Mouse (Mus musculus) CD4-positive, CD25-positive, alpha-beta regulatory T cell, adult 4 months (primary cell): ENCODE measurements around the gene Gm13278. TPM values are rescaled to one million over a fixed set of nuclear protein-coding genes. Genes with fewer than 3 reads are reported as not detected.
"Not testable (repeated sequence)": the region's sequence is repeated elsewhere in the genome, so short reads cannot be mapped to it uniquely, and the experiment has no call there.

Experiments
- ATAC-seq: one replicate; pipeline ENCODE4 v1.8.0; 2017
- polyA plus RNA-seq, 2 experiments: library from polyadenylated mRNA; unstranded; fragments of 100-300 nt; shearing (Covaris generic); gene quantifications; one replicate each; pipeline ENCODE4 v1.2.1; 2017

The Gm13278 gene
- polyA plus RNA-seq, 2 experiments from 2014 or later, result not detected

DNA sequence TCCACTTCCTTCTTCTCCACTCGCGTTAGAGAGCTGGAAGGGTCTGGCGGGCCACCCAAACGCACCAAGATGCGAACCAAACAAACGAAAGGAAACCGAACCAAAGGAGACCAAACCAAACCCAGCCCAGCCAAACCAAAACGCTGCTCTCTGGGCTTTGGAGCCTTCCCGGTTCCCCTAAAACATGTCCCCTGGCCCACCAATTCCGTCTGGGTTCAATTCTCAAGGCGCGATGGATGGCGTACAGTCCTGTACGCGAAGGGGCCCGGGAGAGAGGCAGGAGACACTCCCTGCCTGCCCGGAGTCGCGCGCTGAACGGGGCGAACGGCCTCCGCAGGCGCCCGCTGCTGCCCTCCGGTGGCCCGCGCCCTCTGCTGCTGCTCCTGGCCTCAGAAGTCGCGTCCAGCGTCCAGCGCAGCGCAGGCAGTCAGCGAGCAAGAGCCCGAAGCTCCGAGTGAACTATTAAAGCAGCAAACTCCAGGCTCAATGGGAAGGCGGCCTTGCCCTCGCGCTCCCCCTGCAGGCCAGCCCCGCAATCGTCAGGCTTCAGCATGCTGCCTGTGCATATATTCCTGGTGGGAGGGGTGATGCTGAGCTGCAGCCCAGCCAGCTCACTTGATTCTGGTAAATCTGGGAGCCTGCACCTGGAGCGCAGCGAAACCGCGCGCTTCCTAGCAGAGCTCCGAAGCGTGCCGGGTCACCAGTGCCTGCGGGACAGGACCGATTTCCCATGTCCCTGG, 2.8 kb downstream of the Gm13278 start, which contains the start of gene Gm13275:
Gene Gm13275 (plus strand): TSS at position 552 of the 740 bp plus-strand sequence.
- ATAC-seq, result not testable (repeated sequence)

DNA sequence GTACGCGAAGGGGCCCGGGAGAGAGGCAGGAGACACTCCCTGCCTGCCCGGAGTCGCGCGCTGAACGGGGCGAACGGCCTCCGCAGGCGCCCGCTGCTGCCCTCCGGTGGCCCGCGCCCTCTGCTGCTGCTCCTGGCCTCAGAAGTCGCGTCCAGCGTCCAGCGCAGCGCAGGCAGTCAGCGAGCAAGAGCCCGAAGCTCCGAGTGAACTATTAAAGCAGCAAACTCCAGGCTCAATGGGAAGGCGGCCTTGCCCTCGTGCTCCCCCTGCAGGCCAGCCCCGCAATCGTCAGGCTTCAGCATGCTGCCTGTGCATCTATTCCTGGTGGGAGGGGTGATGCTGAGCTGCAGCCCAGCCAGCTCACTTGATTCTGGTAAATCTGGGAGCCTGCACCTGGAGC, 5.7 kb downstream of the Gm13278 start, which contains the start of gene Gm13279:
Gene Gm13279 (plus strand): TSS at position 301 of the 400 bp plus-strand sequence.
- not testable (repeated sequence) for ATAC-seq

DNA sequence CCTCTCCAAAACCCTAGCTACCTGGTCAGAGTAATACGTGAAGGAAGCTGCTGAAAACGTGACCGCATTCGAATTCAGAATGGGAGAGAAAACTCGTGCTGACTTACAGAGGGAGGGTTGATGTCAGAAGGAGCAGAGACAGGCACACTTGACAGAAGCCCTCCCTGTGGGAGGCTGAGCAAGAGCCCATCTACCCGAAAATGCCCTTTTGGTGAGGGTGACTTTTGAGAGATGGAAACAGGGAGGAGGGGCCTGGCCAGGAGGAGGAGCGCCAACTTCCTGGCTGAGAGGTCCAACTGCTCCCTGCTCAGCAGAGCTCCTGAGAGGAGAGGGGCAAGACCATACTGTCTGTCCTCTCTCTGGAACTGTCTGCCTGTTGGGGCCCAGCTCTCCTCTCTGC, 8.0 kb downstream of the Gm13278 start, which contains the start of gene Gm13285:
Gene Gm13285 (plus strand): TSS at position 301 of the 400 bp plus-strand sequence.
- not testable (repeated sequence) for ATAC-seq

DNA sequence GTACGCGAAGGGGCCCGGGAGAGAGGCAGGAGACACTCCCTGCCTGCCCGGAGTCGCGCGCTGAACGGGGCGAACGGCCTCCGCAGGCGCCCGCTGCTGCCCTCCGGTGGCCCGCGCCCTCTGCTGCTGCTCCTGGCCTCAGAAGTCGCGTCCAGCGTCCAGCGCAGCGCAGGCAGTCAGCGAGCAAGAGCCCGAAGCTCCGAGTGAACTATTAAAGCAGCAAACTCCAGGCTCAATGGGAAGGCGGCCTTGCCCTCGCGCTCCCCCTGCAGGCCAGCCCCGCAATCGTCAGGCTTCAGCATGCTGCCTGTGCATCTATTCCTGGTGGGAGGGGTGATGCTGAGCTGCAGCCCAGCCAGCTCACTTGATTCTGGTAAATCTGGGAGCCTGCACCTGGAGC, 11.6 kb downstream of the Gm13278 start, which contains the start of gene Gm13287:
Gene Gm13287 (plus strand): TSS at position 301 of the 400 bp plus-strand sequence.
- ATAC-seq, result not testable (repeated sequence)

DNA sequence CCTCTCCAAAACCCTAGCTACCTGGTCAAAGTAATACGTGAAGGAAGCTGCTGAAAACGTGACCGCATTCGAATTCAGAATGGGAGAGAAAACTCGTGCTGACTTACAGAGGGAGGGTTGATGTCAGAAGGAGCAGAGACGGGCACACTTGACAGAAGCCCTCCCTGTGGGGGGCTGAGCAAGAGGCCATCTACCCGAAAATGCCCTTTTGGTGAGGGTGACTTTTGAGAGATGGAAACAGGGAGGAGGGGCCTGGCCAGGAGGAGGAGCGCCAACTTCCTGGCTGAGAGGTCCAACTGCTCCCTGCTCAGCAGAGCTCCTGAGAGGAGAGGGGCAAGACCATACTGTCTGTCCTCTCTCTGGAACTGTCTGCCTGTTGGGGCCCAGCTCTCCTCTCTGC, 13.9 kb downstream of the Gm13278 start, which contains the start of gene Gm13288:
Gene Gm13288 (plus strand): TSS at position 301 of the 400 bp plus-strand sequence.
- ATAC-seq, result not testable (repeated sequence)

DNA sequence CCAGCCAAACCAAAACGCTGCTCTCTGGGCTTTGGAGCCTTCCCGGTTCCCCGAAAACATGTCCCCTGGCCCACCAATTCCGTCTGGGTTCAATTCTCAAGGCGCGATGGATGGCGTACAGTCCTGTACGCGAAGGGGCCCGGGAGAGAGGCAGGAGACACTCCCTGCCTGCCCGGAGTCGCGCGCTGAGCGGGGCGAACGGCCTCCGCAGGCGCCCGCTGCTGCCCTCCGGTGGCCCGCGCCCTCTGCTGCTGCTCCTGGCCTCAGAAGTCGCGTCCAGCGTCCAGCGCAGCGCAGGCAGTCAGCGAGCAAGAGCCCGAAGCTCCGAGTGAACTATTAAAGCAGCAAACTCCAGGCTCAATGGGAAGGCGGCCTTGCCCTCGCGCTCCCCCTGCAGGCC, 14.4 kb downstream of the Gm13278 start:
- ATAC-seq, result not testable (repeated sequence)

DNA sequence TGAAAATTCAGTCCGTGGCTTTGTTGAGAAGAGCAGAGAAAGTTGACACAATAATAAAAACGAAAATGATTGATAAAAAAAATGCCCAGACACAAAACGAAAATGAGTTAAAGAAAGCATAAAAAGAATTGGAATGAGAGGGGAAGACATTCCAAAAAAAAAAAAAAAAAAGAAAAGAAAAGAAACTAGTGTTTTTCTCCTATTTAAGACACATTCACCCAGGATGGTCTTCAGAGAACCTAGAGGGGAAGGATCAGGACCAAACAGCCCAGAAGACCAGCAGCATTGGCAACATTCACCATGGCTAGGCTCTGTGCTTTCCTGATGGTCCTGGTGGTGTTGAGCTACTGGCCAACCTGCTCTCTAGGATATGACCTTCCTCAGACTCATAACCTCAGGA, 24.6 kb downstream of the Gm13278 start, which contains the start of gene Ifna7:
Gene Ifna7 (plus strand): TSS at position 301 of the 400 bp plus-strand sequence.
- no peak for ATAC-seq

DNA sequence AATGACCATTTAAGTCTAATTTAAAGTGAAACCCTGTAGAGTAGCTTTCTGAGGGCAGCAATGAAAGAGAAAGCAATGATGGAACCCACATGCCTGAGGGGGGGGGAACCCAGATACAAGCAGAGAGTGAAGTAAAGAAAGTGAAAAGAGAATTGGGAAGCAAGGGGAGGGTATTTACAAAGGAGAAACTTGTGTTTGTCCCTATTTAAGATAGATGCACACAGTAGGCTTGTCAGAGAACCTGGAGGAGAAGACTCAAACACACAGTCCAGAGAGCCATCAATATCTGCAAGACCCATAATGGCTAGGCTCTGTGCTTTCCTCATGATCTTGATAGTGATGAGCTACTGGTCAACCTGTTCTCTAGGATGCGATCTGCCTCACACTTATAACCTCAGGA, 28.3 kb downstream of the Gm13278 start, which contains the start of gene Ifna11:
Gene Ifna11 (plus strand): TSS at position 301 of the 400 bp plus-strand sequence.
- ATAC-seq, result no peak

DNA sequence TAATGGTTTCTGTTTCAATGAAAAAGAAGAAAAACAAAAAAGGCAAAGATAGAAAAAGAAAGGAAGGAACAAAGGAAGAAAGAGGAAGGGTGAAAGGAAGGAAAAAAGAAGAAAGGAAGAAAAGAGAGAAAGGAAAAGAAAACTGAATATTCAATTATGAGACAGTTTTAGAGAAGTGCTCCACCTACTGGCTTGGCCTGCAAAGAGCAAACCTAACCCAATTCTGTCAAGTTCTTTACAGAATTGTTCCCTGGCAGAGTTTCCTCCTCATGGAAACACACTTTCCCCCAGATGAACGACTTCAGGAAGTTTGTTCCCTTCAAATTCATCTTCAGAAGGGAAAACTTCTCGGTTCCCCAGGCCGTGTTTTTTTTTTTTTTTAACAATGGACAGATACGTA, 31.6 kb downstream of the Gm13278 start:
- peak; percentile 78 for ATAC-seq

DNA sequence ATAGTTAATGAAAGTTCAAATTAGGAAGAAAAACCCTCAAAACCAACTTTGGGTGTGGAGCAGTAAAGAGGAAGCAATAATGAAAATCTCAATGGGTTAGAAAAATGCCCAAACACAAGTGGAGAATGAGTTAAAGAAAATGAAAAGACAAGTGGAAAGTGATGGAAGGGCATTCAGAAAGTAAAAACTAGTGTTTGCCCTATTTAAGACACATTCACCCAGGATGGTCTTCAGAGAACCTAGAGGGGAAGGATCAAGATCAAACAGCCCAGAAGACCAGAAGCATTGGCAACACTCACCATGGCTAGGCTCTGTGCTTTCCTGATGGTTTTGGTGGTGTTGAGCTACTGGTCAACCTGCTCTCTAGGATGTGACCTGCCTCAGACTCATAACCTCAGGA, 35.8 kb downstream of the Gm13278 start, which contains the start of gene Ifna6:
Gene Ifna6 (plus strand): TSS at position 301 of the 400 bp plus-strand sequence.
- not testable (repeated sequence) for ATAC-seq

DNA sequence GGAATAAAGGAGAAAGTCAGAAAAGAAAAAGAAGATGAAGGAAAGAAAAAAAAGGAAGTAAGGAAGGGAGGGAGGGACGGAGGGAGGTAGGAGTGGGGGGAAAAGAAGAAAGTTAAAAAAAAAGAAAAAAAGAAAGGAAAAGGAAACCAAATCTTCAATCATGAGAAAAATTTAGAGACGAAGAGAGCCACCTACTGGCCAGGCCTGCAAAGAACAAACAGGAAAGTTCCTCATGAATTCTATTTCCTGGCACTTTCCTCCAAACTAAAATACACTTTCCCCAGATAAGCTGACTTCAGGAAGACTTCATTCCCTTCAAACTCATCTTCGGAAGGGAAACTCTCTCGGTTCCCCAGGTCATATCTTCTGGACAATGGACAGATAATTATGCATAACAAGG, 39.2 kb downstream of the Gm13278 start:
- ATAC-seq, result peak; percentile 74

DNA sequence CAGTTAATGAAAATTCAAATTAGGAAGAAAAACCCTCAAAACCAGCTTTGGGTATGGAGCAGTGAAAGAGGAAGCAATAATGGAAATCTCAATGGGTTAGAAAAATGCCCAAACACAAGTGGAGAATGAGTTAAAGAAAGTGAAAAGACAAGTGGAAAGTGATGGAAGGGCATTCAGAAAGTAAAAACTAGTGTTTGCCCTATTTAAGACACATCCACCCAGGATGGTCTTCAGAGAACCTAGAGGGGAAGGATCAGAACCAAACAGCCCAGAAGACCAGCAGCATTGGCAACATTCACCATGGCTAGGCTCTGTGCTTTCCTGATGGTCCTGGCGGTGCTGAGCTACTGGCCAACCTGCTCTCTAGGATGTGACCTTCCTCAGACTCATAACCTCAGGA, 43.9 kb downstream of the Gm13278 start, which contains the start of gene Ifna5:
Gene Ifna5 (plus strand): TSS at position 301 of the 400 bp plus-strand sequence.
- not testable (repeated sequence) for ATAC-seq

DNA sequence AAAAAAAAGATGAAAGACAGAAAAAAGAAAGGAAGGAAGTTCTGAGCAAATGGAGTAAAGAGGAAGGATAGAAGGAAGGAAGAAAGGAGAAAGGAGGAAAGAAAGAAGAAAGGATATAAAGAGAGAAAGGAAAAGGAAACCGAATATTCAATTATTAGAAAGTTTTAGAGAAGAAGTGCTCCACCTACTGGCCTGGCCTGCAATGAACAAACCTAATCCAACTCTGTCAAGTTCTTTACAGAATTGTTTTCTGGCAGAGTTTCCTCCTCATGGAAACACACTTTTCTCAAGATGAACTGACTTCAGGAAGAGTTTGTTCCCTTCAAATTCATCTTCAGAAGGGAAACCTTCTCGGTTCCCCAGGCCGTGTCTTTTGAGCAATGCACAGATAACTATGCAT, 47.5 kb downstream of the Gm13278 start:
- peak; percentile 71 for ATAC-seq

DNA sequence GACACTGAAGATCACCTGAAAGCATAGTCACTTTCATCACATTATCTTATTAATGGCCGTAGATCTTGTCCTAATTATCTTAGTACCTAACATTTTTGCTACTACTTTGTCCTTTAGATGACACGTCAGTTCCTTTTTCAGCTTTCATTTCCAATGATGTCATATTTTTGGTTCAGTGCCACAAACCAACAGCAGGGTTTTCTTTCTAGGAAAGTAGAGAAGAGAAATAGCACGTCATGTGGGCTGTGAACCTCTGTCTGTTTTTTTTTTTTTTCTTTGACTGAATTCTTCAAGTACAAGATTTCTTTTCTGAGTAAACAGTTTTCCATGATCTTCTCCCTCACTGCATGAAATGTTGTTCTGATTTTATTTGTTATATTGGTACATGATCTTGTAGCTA, 48.7 kb downstream of the Gm13278 start:
- ATAC-seq, result no peak

DNA sequence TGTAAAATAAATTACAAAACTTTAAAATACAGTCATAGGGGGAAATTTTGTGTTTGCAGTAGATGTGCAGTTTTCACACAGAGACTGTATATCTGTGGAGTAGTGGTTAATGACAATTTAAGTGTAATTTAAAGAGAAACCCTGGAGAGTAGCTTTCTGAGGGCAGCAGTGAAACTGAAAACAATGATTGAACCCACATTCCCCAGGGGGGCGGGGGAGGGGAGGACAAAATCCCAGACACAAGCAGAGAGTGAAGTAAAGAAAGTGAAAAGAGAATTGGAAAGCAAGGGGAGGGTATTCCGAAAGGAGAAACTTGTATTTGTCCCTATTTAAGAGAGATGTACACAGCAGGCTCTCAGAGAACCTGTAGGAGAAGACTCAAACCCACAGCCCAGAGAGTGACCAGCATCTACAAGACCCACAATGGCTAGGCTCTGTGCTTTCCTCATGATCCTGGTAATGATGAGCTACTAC, 50.1 kb downstream of the Gm13278 start, which contains the start of gene Ifna4:
Gene Ifna4 (plus strand): TSS at position 424 of the 474 bp plus-strand sequence.
- no peak for ATAC-seq

Other genes with a start within 250 kb of the Gm13278 start
- gene Ifna15, start 233.3 kb upstream of the Gm13278 start, polyA plus RNA-seq, result not detected
- gene Ifna14, start 219.8 kb upstream of the Gm13278 start, polyA plus RNA-seq, result not detected
- gene Ifna9, start 199.2 kb upstream of the Gm13278 start, polyA plus RNA-seq, result not detected
- gene Ifna12, start 188.2 kb upstream of the Gm13278 start, polyA plus RNA-seq, result not detected
- gene C87499, start 157.1 kb upstream of the Gm13278 start, polyA plus RNA-seq, result not detected
- gene Ifna13, start 147.1 kb upstream of the Gm13278 start, polyA plus RNA-seq, result under 1 TPM in 1 of 2 experiments, not detected in 1; 0.40 TPM
- gene Ifna16, start 114.6 kb upstream of the Gm13278 start, polyA plus RNA-seq, result not detected
- gene Ifna2, start 107.6 kb upstream of the Gm13278 start, polyA plus RNA-seq, result not detected
- not detected for gene Ifnab, start 100.2 kb upstream of the Gm13278 start, polyA plus RNA-seq
- not detected for gene Gm26566, start 69.7 kb upstream of the Gm13278 start, polyA plus RNA-seq
- gene Klhl9, start 69.1 kb upstream of the Gm13278 start, polyA plus RNA-seq, result 10 to 100 TPM; 27.3 to 43.0 TPM
- not detected for gene Gm13271, start 36.7 kb upstream of the Gm13278 start, polyA plus RNA-seq
- under 1 TPM in 1 of 2 experiments, not detected in 1; 0.28 TPM for gene Gm13283, start 31.4 kb upstream of the Gm13278 start, polyA plus RNA-seq
- not detected for gene Gm13290, start 17.7 kb upstream of the Gm13278 start, polyA plus RNA-seq
- gene Gm13289, start 14.6 kb upstream of the Gm13278 start, polyA plus RNA-seq, result not detected
- gene Gm13272, start 11.7 kb upstream of the Gm13278 start, polyA plus RNA-seq, result not detected
- gene Ifnz, start 9.4 kb upstream of the Gm13278 start, polyA plus RNA-seq, result under 1 TPM in 1 of 2 experiments, not detected in 1; 0.79 TPM
- not detected for gene Gm13276, start 5.8 kb upstream of the Gm13278 start, polyA plus RNA-seq
- not detected for gene Gm13277, start 2.9 kb upstream of the Gm13278 start, polyA plus RNA-seq
- not detected for gene Gm13275, start 2.9 kb downstream of the Gm13278 start, polyA plus RNA-seq
- not detected for gene Gm13279, start 5.8 kb downstream of the Gm13278 start, polyA plus RNA-seq
- gene Gm13285, start 8.1 kb downstream of the Gm13278 start, polyA plus RNA-seq, result not detected
- not detected for gene Gm13287, start 11.7 kb downstream of the Gm13278 start, polyA plus RNA-seq
- gene Gm13288, start 14.0 kb downstream of the Gm13278 start, polyA plus RNA-seq, result not detected
- not detected for gene Ifna7, start 24.7 kb downstream of the Gm13278 start, polyA plus RNA-seq
- not detected for gene Ifna11, start 28.4 kb downstream of the Gm13278 start, polyA plus RNA-seq
- not detected for gene Ifna6, start 35.9 kb downstream of the Gm13278 start, polyA plus RNA-seq
- gene Ifna5, start 44.0 kb downstream of the Gm13278 start, polyA plus RNA-seq, result not detected
- not detected for gene Ifna4, start 50.3 kb downstream of the Gm13278 start, polyA plus RNA-seq
- not detected for gene Ifna1, start 58.5 kb downstream of the Gm13278 start, polyA plus RNA-seq
- gene Ifne, start 88.7 kb downstream of the Gm13278 start, polyA plus RNA-seq, result not detected